Mouse (Mus musculus) liver, embryonic 11.5 days (tissue): ENCODE results near the gene Rflna. TPM values are rescaled to one million over a fixed set of nuclear protein-coding genes. Genes with fewer than 3 reads are reported as not detected.

Experiments
- ATAC-seq: fragments of 200-750 bp; cut with Nextera tagmentation; replicated peaks from 2 replicates; pipeline ENCODE4 v1.8.0; 2017; ENCODE audit warnings: moderate number of reproducible peaks, mild to moderate bottlenecking, moderate TSS enrichment, moderate library complexity; ENCODE audit not compliant: low FRiP score
- DNase-seq: peaks from one replicate; pipeline ENCODE4 v3.0.0-alpha.2; 2017; ENCODE audit warnings: low spot score
- H3K27ac ChIP-seq: fragments of 300-500 bp; sonication (generic); 2 replicates; pipeline ENCODE4 v1.5.1; 2014; ENCODE audit warnings: mild to moderate bottlenecking, low read depth, low read length, control low read depth
- H3K27me3 ChIP-seq: fragments of 300-500 bp; sonication (generic); replicated peaks from 2 replicates; pipeline ENCODE4 v1.6.1; 2014; ENCODE audit warnings: low read length, mixed read lengths; ENCODE audit not compliant: control insufficient read depth, insufficient read depth
- H3K36me3 ChIP-seq: fragments of 300-500 bp; sonication (generic); 2 replicates; pipeline ENCODE4 v1.6.1; 2014; ENCODE audit warnings: mild to moderate bottlenecking, low read length, moderate library complexity, mixed read lengths; ENCODE audit not compliant: control insufficient read depth, insufficient read depth
- H3K4me1 ChIP-seq: fragments of 300-500 bp; sonication (generic); replicated peaks from 2 replicates; pipeline ENCODE4 v1.6.1; 2014; ENCODE audit warnings: low read length, mixed read lengths; ENCODE audit not compliant: control insufficient read depth, insufficient read depth
- H3K4me2 ChIP-seq: fragments of 300-500 bp; sonication (generic); 2 replicates; pipeline ENCODE4 v1.6.1; 2014; ENCODE audit warnings: mild to moderate bottlenecking, control low read depth, moderate library complexity
- H3K4me3 ChIP-seq: fragments of 300-500 bp; sonication (generic); 2 replicates; pipeline ENCODE4 v1.5.1; 2014; ENCODE audit warnings: low read depth, low read length, control low read depth
- H3K9ac ChIP-seq: fragments of 300-500 bp; sonication (generic); 2 replicates; pipeline ENCODE4 v1.6.1; 2014; ENCODE audit warnings: low read depth, low read length, control low read depth
- H3K9me3 ChIP-seq: fragments of 300-500 bp; sonication (generic); 2 replicates; pipeline ENCODE4 v1.6.1; 2016; ENCODE audit warnings: low read length, inconsistent platforms, mixed read lengths; ENCODE audit not compliant: control insufficient read depth
- WGBS: fragments of 180-500 bp; shearing (Covaris S2); extraction: QIAGEN DNeasy Blood & Tissue Kit; methylation state at CpG from one replicate; pipeline ENCODE4 v1.1.7; 2014; 5-methylcytosine and 5-hydroxymethylcytosine counted together
- polyA plus RNA-seq: library from polyadenylated mRNA; unstranded; fragments of >200 nt; fragmentation: Nextera tagmentation; extraction: Ambion mirVana; gene quantifications from 2 replicates; pipeline ENCODE4 v1.2.1, GENCODE M21; 2014

Rflna gene
- polyA plus RNA-seq, 1 experiment from 2014 or later = 0.66 TPM

- H3K27me3 ChIP-seq = no peaks in the 10 kb centered on the region
- no peaks in the 10 kb centered on the region for H3K9me3 ChIP-seq
- H3K4me1 ChIP-seq = no peaks in the 10 kb centered on the region
- H3K4me2 ChIP-seq = no peak overlapping the region
- WGBS = 86% methylated on average over 3 of the region's 3 CpGs
- no peak for DNase-seq
- peaks cover 26% of the 10 kb centered on the region for H3K36me3 ChIP-seq
- ATAC-seq = no peak
- H3K27ac ChIP-seq = no peak overlapping the region
- no peak overlapping the region for H3K9ac ChIP-seq
- H3K4me3 ChIP-seq = no peak overlapping the region
These were observed 12.0 kb downstream of the Rflna start for GRCm38 (mm10) chr5:125015066-125015465.

GRCm38 (mm10) chr5:125015576-125015975 is 12.6 kb downstream of the Rflna start:
- Histone ChIP-seq H3K4me1 (no peaks in the 10 kb centered on the region), H3K9me3 (no peaks in the 10 kb centered on the region), H3K4me2 (no peak overlapping the region), H3K9ac (no peak overlapping the region), H3K36me3 (peaks cover 26% of the 10 kb centered on the region), H3K4me3 (no peak overlapping the region), H3K27me3 (no peaks in the 10 kb centered on the region), H3K27ac (no peak overlapping the region)
- DNase-seq (no peak), ATAC-seq (no peak)
- 82% methylated on average over 9 of the region's 9 CpGs for WGBS

GRCm38 (mm10) chr5:125016421-125017242 is 13.6 kb downstream of the Rflna start:
- 86% methylated on average over 17 of the region's 17 CpGs for WGBS
- Histone ChIP-seq H3K9ac (no peak overlapping the region), H3K9me3 (no peaks in the 10 kb centered on the region), H3K4me3 (no peak overlapping the region), H3K4me2 (no peak overlapping the region), H3K36me3 (peaks cover 24% of the 10 kb centered on the region), H3K27ac (no peak overlapping the region), H3K27me3 (no peaks in the 10 kb centered on the region), H3K4me1 (no peaks in the 10 kb centered on the region)
- no peak for ATAC-seq
- DNase-seq = no peak

GRCm38 (mm10) chr5:125017332-125017731 is 14.3 kb downstream of the Rflna start:
- no peak overlapping the region for H3K27ac ChIP-seq
- no peak overlapping the region for H3K9ac ChIP-seq
- no peak overlapping the region for H3K4me3 ChIP-seq
- ATAC-seq (no peak), DNase-seq (no peak)
- H3K27me3 ChIP-seq = no peaks in the 10 kb centered on the region
- H3K4me2 ChIP-seq = no peak overlapping the region
- H3K36me3 ChIP-seq = peaks cover 26% of the 10 kb centered on the region
- 90% methylated on average over 15 of the region's 15 CpGs for WGBS
- no peaks in the 10 kb centered on the region for H3K4me1 ChIP-seq
- no peaks in the 10 kb centered on the region for H3K9me3 ChIP-seq

DNA sequence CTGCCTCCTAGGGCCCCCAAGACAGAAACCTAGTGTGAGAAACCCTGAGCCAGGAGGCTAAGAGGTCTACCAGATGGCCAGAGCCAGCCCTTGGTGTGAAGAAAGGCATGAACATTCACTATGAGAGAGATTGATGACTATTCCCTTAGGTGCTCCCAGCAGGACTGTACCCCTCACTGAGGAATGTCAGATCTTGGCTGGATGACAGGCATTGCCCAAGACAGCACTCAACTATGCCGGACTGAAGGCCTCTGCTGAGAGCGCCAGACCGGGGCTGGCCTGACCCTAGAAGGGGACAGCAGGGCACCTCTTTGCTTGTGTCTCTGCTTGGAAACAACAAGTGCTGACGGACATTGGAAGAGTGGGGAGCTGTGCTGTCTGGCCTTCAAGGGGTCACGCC is 16.1 kb downstream of the Rflna start:
- H3K4me1 ChIP-seq = no peaks in the 10 kb centered on the region
- WGBS = 85% methylated on average over 5 of the region's 5 CpGs
- H3K9me3 ChIP-seq = no peaks in the 10 kb centered on the region
- no peak overlapping the region for H3K4me2 ChIP-seq
- H3K9ac ChIP-seq = no peak overlapping the region
- H3K27me3 ChIP-seq = no peaks in the 10 kb centered on the region
- H3K36me3 ChIP-seq = peaks cover 40% of the 10 kb centered on the region
- H3K27ac ChIP-seq = no peak overlapping the region
- no peak for ATAC-seq
- no peak for DNase-seq
- no peak overlapping the region for H3K4me3 ChIP-seq

DNA sequence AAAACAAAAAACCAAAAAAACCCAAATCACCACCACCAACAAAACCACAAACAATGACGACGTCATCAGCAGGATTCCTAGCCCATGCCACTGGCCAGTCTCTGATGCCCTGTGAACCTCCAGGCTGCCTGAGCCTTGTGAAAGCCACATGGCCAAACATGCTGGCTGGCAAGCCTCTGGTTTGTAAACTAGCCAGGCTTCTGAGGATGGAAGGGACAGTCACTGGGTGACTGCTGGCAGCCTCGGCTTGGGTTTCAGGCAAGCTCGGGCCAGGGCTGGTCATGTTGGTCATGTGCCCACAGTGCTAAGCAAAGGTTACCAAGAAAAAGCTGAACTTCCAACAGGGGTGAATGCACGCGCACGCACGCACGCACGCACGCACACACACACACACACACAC is 18.3 kb downstream of the Rflna start:
- Histone ChIP-seq H3K4me1 (no peaks in the 10 kb centered on the region), H3K27ac (no peak overlapping the region), H3K9ac (no peak overlapping the region), H3K4me3 (no peak overlapping the region), H3K36me3 (peaks cover 52% of the 10 kb centered on the region), H3K9me3 (no peaks in the 10 kb centered on the region), H3K4me2 (no peak overlapping the region), H3K27me3 (no peaks in the 10 kb centered on the region)
- ATAC-seq = no peak
- 84% methylated on average over 11 of the region's 11 CpGs for WGBS
- no peak for DNase-seq

GRCm38 (mm10) chr5:125024002-125024401 is 21.0 kb downstream of the Rflna start:
- peaks cover 54% of the 10 kb centered on the region for H3K36me3 ChIP-seq
- ATAC-seq (no peak), DNase-seq (no peak)
- no peak overlapping the region for H3K4me3 ChIP-seq
- H3K27ac ChIP-seq = no peak overlapping the region
- no peaks in the 10 kb centered on the region for H3K9me3 ChIP-seq
- 85% methylated on average over 14 of the region's 14 CpGs for WGBS
- no peaks in the 10 kb centered on the region for H3K27me3 ChIP-seq
- no peak overlapping the region for H3K9ac ChIP-seq
- no peaks in the 10 kb centered on the region for H3K4me1 ChIP-seq
- no peak overlapping the region for H3K4me2 ChIP-seq

GRCm38 (mm10) chr5:125028371-125028770 is 25.4 kb downstream of the Rflna start:
- no peak overlapping the region for H3K9ac ChIP-seq
- no peaks in the 10 kb centered on the region for H3K27me3 ChIP-seq
- peaks cover 62% of the 10 kb centered on the region for H3K36me3 ChIP-seq
- WGBS = 93% methylated on average over 15 of the region's 15 CpGs
- H3K4me2 ChIP-seq = no peak overlapping the region
- no peak overlapping the region for H3K4me3 ChIP-seq
- H3K27ac ChIP-seq = no peak overlapping the region
- DNase-seq = no peak
- no peak for ATAC-seq
- no peaks in the 10 kb centered on the region for H3K9me3 ChIP-seq
- H3K4me1 ChIP-seq = no peaks in the 10 kb centered on the region

GRCm38 (mm10) chr5:125028911-125029310 is 25.9 kb downstream of the Rflna start:
- no peak for DNase-seq
- Histone ChIP-seq H3K4me1 (no peaks in the 10 kb centered on the region), H3K4me2 (no peak overlapping the region), H3K9ac (no peak overlapping the region), H3K27ac (no peak overlapping the region), H3K4me3 (no peak overlapping the region), H3K27me3 (no peaks in the 10 kb centered on the region), H3K36me3 (peaks cover 57% of the 10 kb centered on the region), H3K9me3 (no peaks in the 10 kb centered on the region)
- 94% methylated on average over 20 of the region's 20 CpGs for WGBS
- ATAC-seq = no peak
